Mouse (Mus musculus) ES-E14 (cell line): Measurements from ENCODE around the gene Gpr108. TPM values are rescaled to one million over a fixed set of nuclear protein-coding genes. Genes with fewer than 3 reads are reported as not detected.

Experiments
- DNase-seq: peaks from one replicate; pipeline ENCODE4 v3.0.0-alpha.2; 2013; ENCODE audit warnings: low read depth, low spot score
- H3K27ac ChIP-seq: 2 replicates; pipeline ENCODE4 v1.5.1; 2012; ENCODE audit warnings: low read depth, mild to moderate bottlenecking, low read length, moderate library complexity, mixed read lengths; ENCODE audit not compliant: poor library complexity, insufficient read depth, severe bottlenecking
- H3K36me3 ChIP-seq: 2 replicates; pipeline ENCODE4 v1.6.1; 2012; ENCODE audit warnings: mild to moderate bottlenecking, low read length, moderate library complexity, mixed read lengths; ENCODE audit not compliant: control insufficient read depth, poor library complexity, insufficient read depth, severe bottlenecking
- H3K4me1 ChIP-seq, 2 experiments: fragments of 150-350 bp in 1 of 2; sonication (generic) in 1 of 2; 2 replicates each; pipeline ENCODE4 v1.6.1; 2012; ENCODE audit warnings: low read length in 2 of 2, mild to moderate bottlenecking in 1 of 2, mixed read lengths in 1 of 2; ENCODE audit not compliant: control insufficient read depth in 2 of 2, insufficient read depth in 2 of 2, poor library complexity in 1 of 2
- H3K4me3 ChIP-seq, 2 experiments: fragments of 150-350 bp in 1 of 2; sonication (generic) in 1 of 2; 2 replicates each; pipeline ENCODE4 v1.5.1; 2012; ENCODE audit warnings: low read length in 2 of 2, low read depth in 1 of 2, mild to moderate bottlenecking in 1 of 2, mixed read lengths in 1 of 2; ENCODE audit not compliant: insufficient read depth in 1 of 2, poor library complexity in 1 of 2, severe bottlenecking in 1 of 2
- H3K9ac ChIP-seq: 2 replicates; pipeline ENCODE4 v1.6.1; 2012; ENCODE audit warnings: low read depth, mild to moderate bottlenecking, low read length, mixed read lengths; ENCODE audit not compliant: poor library complexity, insufficient read depth, severe bottlenecking
- H3K9me3 ChIP-seq: fragments of 150-350 bp; sonication (generic); 2 replicates; pipeline ENCODE4 v1.6.1; 2012; ENCODE audit warnings: low read depth, mild to moderate bottlenecking, low read length; ENCODE audit not compliant: control insufficient read depth, insufficient read depth
- CHD2 ChIP-seq: IDR thresholded peaks from 2 replicates; pipeline ENCODE4 v1.6.1; 2014; ENCODE audit warnings: mild to moderate bottlenecking, low read depth, low read length, inconsistent platforms
- HCFC1 ChIP-seq: IDR thresholded peaks from 2 replicates; pipeline ENCODE4 v1.6.1; 2012; ENCODE audit warnings: low read length, inconsistent platforms, borderline replicate concordance; ENCODE audit not compliant: insufficient read depth
- MAFK ChIP-seq: IDR thresholded peaks from 2 replicates; pipeline ENCODE4 v1.6.1; 2014; ENCODE audit warnings: mild to moderate bottlenecking, low read depth, low read length, inconsistent platforms; ENCODE audit not compliant: insufficient read depth
- ZC3H11A ChIP-seq: IDR thresholded peaks from 2 replicates; pipeline ENCODE4 v1.6.1; 2012; ENCODE audit warnings: low read depth, mild to moderate bottlenecking, inconsistent platforms, low read length, borderline replicate concordance
- ZNF384 ChIP-seq: IDR thresholded peaks from 2 replicates; pipeline ENCODE4 v1.6.1; 2012; ENCODE audit warnings: low read depth, low read length, inconsistent platforms
- in situ Hi-C, 2 experiments: fragments of 600-800 bp; cut with MboI; formaldehyde crosslinking; loops; one replicate each; pipeline ENCODE4 v1.15.1; 2025; ENCODE audit warnings: low sequenced_read_pairs in 2 of 2, inconsistent platforms in 1 of 2; ENCODE audit not compliant: unreplicated experiment in 2 of 2
- total RNA-seq: library from RNA; depleted of rRNA; stranded (reverse); fragments of 300-350 nt; gene quantifications from 2 replicates; pipeline ENCODE4 v1.2.3, GENCODE M21; 2012

The Gpr108 gene
- total RNA-seq, 1 experiment = 25.0 TPM

- Histone ChIP-seq H3K9ac (no peak overlapping the region), H3K27ac (no peak overlapping the region), H3K36me3 (peaks cover 51% of the 10 kb centered on the region), H3K4me1 (peaks cover 0 to 21% of the 10 kb centered on the region in 2 experiments; a peak in 3 of 4 replicates), H3K9me3 (no peaks in the 10 kb centered on the region), H3K4me3 (no peak overlapping the region)
- in situ Hi-C loops = no loop called here
- no peak for DNase-seq
- TF ChIP-seq CHD2 = no peak
- TF ChIP-seq ZNF384 = no peak
- no peak for TF ChIP-seq MAFK
- TF ChIP-seq ZC3H11A = no peak
- no peak for TF ChIP-seq HCFC1
These were observed 13.6 kb upstream of the Gpr108 start for GRCm38 (mm10) chr17:57261796-57262195.

- no peak overlapping the region for H3K4me3 ChIP-seq
- no peak for TF ChIP-seq ZNF384
- TF ChIP-seq HCFC1 = no peak
- TF ChIP-seq MAFK = no peak
- H3K36me3 ChIP-seq = peaks cover 53% of the 10 kb centered on the region
- in situ Hi-C loops = no loop called here
- DNase-seq = no peak
- H3K9me3 ChIP-seq = no peaks in the 10 kb centered on the region
- peaks cover 0 to 21% of the 10 kb centered on the region in 2 experiments; a peak in 3 of 4 replicates for H3K4me1 ChIP-seq
- H3K27ac ChIP-seq = no peak overlapping the region
- no peak overlapping the region for H3K9ac ChIP-seq
These were observed 13.0 kb upstream of the Gpr108 start for GRCm38 (mm10) chr17:57261286-57261685.

- in situ Hi-C loops = no loop called here
- peaks cover 58% of the 10 kb centered on the region for H3K36me3 ChIP-seq
- H3K9ac ChIP-seq = no peak overlapping the region
- peaks cover 0 to 16% of the 10 kb centered on the region in 2 experiments; a peak in 3 of 4 replicates for H3K4me1 ChIP-seq
- no peak overlapping the region for H3K4me3 ChIP-seq
- DNase-seq = no peak
- H3K27ac ChIP-seq = no peak overlapping the region
- no peaks in the 10 kb centered on the region for H3K9me3 ChIP-seq
- TF ChIP-seq HCFC1 (no peak), ZNF384 (no peak), CHD2 (no peak), MAFK (no peak), ZC3H11A (no peak)
These were observed 12.1 kb upstream of the Gpr108 start for GRCm38 (mm10) chr17:57260351-57260750.

- H3K4me1 ChIP-seq = peaks cover 0 to 11% of the 10 kb centered on the region in 2 experiments; a peak in 3 of 4 replicates
- H3K36me3 ChIP-seq = peaks cover 64% of the 10 kb centered on the region
- TF ChIP-seq ZC3H11A (no peak), MAFK (no peak)
- H3K4me3 ChIP-seq = no peak overlapping the region
- in situ Hi-C loops = no loop called here
- no peaks in the 10 kb centered on the region for H3K9me3 ChIP-seq
- no peak for DNase-seq
- H3K27ac ChIP-seq = no peak overlapping the region
- no peak overlapping the region for H3K9ac ChIP-seq
These were observed 11.5 kb upstream of the Gpr108 start for GRCm38 (mm10) chr17:57259742-57260141.

GRCm38 (mm10) chr17:57258191-57258590 lies 9.9 kb upstream of the Gpr108 start:
- peaks cover 71% of the 10 kb centered on the region for H3K36me3 ChIP-seq
- no peak for TF ChIP-seq HCFC1
- TF ChIP-seq ZC3H11A = no peak
- TF ChIP-seq MAFK = no peak
- no peak for TF ChIP-seq CHD2
- TF ChIP-seq ZNF384 = no peak
- DNase-seq = no peak
- H3K9me3 ChIP-seq = no peaks in the 10 kb centered on the region
- no peak overlapping the region for H3K27ac ChIP-seq
- no peak overlapping the region for H3K9ac ChIP-seq
- peaks cover 0 to 3% of the 10 kb centered on the region in 2 experiments; a peak in 1 of 4 replicates for H3K4me1 ChIP-seq
- H3K4me3 ChIP-seq = no peak overlapping the region
- in situ Hi-C loops = no loop called here
